Mouse (Mus musculus) urinary bladder, postnatal 10 days (tissue): ENCODE data around the gene Rbm28.
A peak's percentile ranks its signal among the peaks of the same experiment; 100 is the strongest.

ENCODE experiments used
- DNase-seq: peaks from one replicate; pipeline ENCODE4 v3.0.0; 2022; ENCODE audit warnings: low spot score

Rbm28 gene

GRCm38 (mm10) chr6:29164314-29165244 lies at the start of gene Rbm28:
TSS of gene Rbm28 (minus strand) at chr6:29165006.
- DNase-seq: no peak

GRCm38 (mm10) chr6:29214245-29214644 lies 49.4 kb upstream of the Rbm28 start:
- no peak for DNase-seq

- no peak for DNase-seq
These were observed 48.6 kb upstream of the Rbm28 start for GRCm38 (mm10) chr6:29213436-29213835.

- DNase-seq: no peak
These were observed 47.1 kb upstream of the Rbm28 start for GRCm38 (mm10) chr6:29211806-29212492.

GRCm38 (mm10) chr6:29211146-29211545 lies 46.3 kb upstream of the Rbm28 start:
- DNase-seq: no peak

- no peak for DNase-seq
These were observed 45.6 kb upstream of the Rbm28 start for GRCm38 (mm10) chr6:29210231-29210936.

GRCm38 (mm10) chr6:29208178-29208577 lies 43.4 kb upstream of the Rbm28 start:
- DNase-seq: no peak

- no peak for DNase-seq
These were observed 42.2 kb upstream of the Rbm28 start for GRCm38 (mm10) chr6:29207017-29207416.

GRCm38 (mm10) chr6:29206006-29206405 lies 41.2 kb upstream of the Rbm28 start:
- DNase-seq: no peak

GRCm38 (mm10) chr6:29204932-29205614 lies 40.3 kb upstream of the Rbm28 start:
- no peak for DNase-seq

GRCm38 (mm10) chr6:29203861-29204585 lies 39.2 kb upstream of the Rbm28 start:
- DNase-seq: no peak

- DNase-seq: no peak
These were observed 38.3 kb upstream of the Rbm28 start for GRCm38 (mm10) chr6:29203096-29203495.

- no peak for DNase-seq
These were observed 37.2 kb upstream of the Rbm28 start for GRCm38 (mm10) chr6:29201988-29202387.

- DNase-seq: no peak
These were observed 36.5 kb upstream of the Rbm28 start for GRCm38 (mm10) chr6:29201341-29201740.

GRCm38 (mm10) chr6:29200496-29200895 lies 35.7 kb upstream of the Rbm28 start:
- DNase-seq: no peak

GRCm38 (mm10) chr6:29199223-29199855 lies 34.5 kb upstream of the Rbm28 start:
- DNase-seq: no peak

- peak; percentile 65 for DNase-seq
These were observed 33.8 kb upstream of the Rbm28 start for GRCm38 (mm10) chr6:29198309-29199222.

- no peak for DNase-seq
These were observed 31.3 kb upstream of the Rbm28 start for GRCm38 (mm10) chr6:29195846-29196698.

- peak; percentile 2 for DNase-seq
These were observed 30.3 kb upstream of the Rbm28 start for GRCm38 (mm10) chr6:29195146-29195545.
